Mouse (Mus musculus): ENCODE measurements at regions not wholly inside any gene's neighbourhood (a gene's known extent, or its start where the extent isn't known, plus 50 kb on each side); places are given as distances from the start of the nearest gene placed in this dataset.

- in situ Hi-C loops (cut with MboI, MseI), result no loop called here
Measured at GRCm38 (mm10) chr17:52196811-52197210, 363.7 kb upstream of the Satb1 start.

- in situ Hi-C loops (cut with MboI, MseI), result no loop called here
Measured at GRCm38 (mm10) chr17:52195804-52196203, 362.7 kb upstream of the Satb1 start.

GRCm38 (mm10) chr17:52191064-52191682, 358.1 kb upstream of the Satb1 start:
- in situ Hi-C loops (cut with MboI, MseI), result no loop called here

GRCm38 (mm10) chr17:52182706-52183105, 349.6 kb upstream of the Satb1 start:
- in situ Hi-C loops (cut with MboI, MseI), result no loop called here

- in situ Hi-C loops (cut with MboI, MseI), result no loop called here
Measured at GRCm38 (mm10) chr17:52177996-52178395, 344.9 kb upstream of the Satb1 start.

GRCm38 (mm10) chr17:52168076-52168838, 335.2 kb upstream of the Satb1 start:
- in situ Hi-C loops (cut with MboI, MseI), result loop anchor here (5.0 kb wide), 2 partner anchors 106 to 261 kb away; no protein-coding TSS in a partner anchor

- in situ Hi-C loops (cut with MboI, MseI), result loop anchor here (5.0 kb wide), 2 partner anchors 105 to 260 kb away; no protein-coding TSS in a partner anchor
Measured at GRCm38 (mm10) chr17:52167658-52168057, 334.6 kb upstream of the Satb1 start.

GRCm38 (mm10) chr17:52165891-52166485, 332.9 kb upstream of the Satb1 start:
- in situ Hi-C loops (cut with MboI, MseI), result loop anchor here (5.0 kb wide), 2 partner anchors 104 to 259 kb away; no protein-coding TSS in a partner anchor

GRCm38 (mm10) chr17:52162559-52163397, 329.7 kb upstream of the Satb1 start:
- in situ Hi-C loops (cut with MboI, MseI), result loop anchor here (5.0 kb wide), 1 partner anchor 325 kb away; no protein-coding TSS in a partner anchor

- in situ Hi-C loops (cut with MboI, MseI), result no loop called here
Measured at GRCm38 (mm10) chr17:52150496-52150895, 317.4 kb upstream of the Satb1 start.

- in situ Hi-C loops (cut with MboI, MseI), result loop anchor here (10.0 to 25.0 kb wide), 2 partner anchors 75 to 1337 kb away; partner anchors contain the start of gene Rab5a
Measured at GRCm38 (mm10) chr17:52149834-52150233, 316.7 kb upstream of the Satb1 start.

- in situ Hi-C loops (cut with MboI, MseI), result loop anchor here (10.0 to 25.0 kb wide), 2 partner anchors 74 to 1338 kb away; partner anchors contain the start of gene Rab5a
Measured at GRCm38 (mm10) chr17:52149068-52149467, 316.0 kb upstream of the Satb1 start.

- in situ Hi-C loops (cut with MboI, MseI), result no loop called here
Measured at GRCm38 (mm10) chr17:52103891-52104290, 270.8 kb upstream of the Satb1 start.

GRCm38 (mm10) chr17:52085834-52086233, 252.7 kb upstream of the Satb1 start:
- in situ Hi-C loops (cut with MboI, MseI), result no loop called here

- in situ Hi-C loops (cut with MboI, MseI), result no loop called here
Measured at GRCm38 (mm10) chr17:52084455-52084854, 251.4 kb upstream of the Satb1 start.

GRCm38 (mm10) chr17:52079316-52079715, 246.2 kb upstream of the Satb1 start:
- in situ Hi-C loops (cut with MboI, MseI), result loop anchor here (10.0 kb wide), 1 partner anchor 65 kb away; no protein-coding TSS in a partner anchor

GRCm38 (mm10) chr17:52078496-52078895, 245.4 kb upstream of the Satb1 start:
- in situ Hi-C loops (cut with MboI, MseI), result loop anchor here (10.0 kb wide), 1 partner anchor 66 kb away; no protein-coding TSS in a partner anchor

- in situ Hi-C loops (cut with MboI, MseI), result loop anchor here (10.0 kb wide), 1 partner anchor 67 kb away; no protein-coding TSS in a partner anchor
Measured at GRCm38 (mm10) chr17:52077951-52078350, 244.9 kb upstream of the Satb1 start.

- in situ Hi-C loops (cut with MboI, MseI), result loop anchor here (10.0 kb wide), 1 partner anchor 68 kb away; no protein-coding TSS in a partner anchor
Measured at GRCm38 (mm10) chr17:52076746-52077145, 243.7 kb upstream of the Satb1 start.

- in situ Hi-C loops (cut with MboI, MseI), result no loop called here
Measured at GRCm38 (mm10) chr17:52067721-52068120, 234.6 kb upstream of the Satb1 start.

GRCm38 (mm10) chr17:52064618-52065017, 231.5 kb upstream of the Satb1 start:
- in situ Hi-C loops (cut with MboI, MseI), result loop anchor here (5.0 kb wide), 2 partner anchors 103 to 157 kb away; no protein-coding TSS in a partner anchor

All from T-helper 1 cell (primary cell).